Mouse (Mus musculus) E14TG2a.4 (cell line): ENCODE measurements around the gene Dync1i1.
A peak's percentile ranks its signal among the peaks of the same experiment; 100 is the strongest.
"Not testable (repeated sequence)": the region's sequence is repeated elsewhere in the genome, so short reads cannot be mapped to it uniquely, and the experiment has no call there.

Experiments used
- CTCF ChIP-seq: conservative IDR thresholded peaks from 2 replicates; pipeline ENCODE4 v1.5.1; 2014; ENCODE audit warnings: low read length
- NANOG ChIP-seq: IDR thresholded peaks from 2 replicates; pipeline ENCODE4 v1.6.1; 2014; ENCODE audit warnings: borderline replicate concordance, low read length, mixed read lengths

DNA sequence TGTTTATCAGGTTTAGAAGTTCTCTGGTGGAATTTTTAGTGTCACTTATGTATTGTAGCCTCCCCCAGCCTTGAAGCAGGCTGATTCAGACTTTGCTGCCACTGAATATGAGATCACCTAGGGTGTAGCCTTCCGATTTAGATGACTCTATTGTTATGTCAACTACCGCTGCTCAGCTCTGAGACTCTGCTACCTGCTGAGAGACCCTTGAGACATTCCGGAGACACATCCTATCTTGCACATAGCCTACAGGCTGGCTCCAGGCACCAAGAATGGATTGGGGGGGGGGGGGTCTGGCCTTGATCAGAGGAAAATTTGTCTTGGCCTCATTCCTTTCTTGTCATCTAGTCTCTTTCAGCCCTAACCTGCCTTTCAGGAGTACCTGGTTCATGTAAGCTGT is 17.5 kb upstream of the Dync1i1 start:
- TF ChIP-seq CTCF = not testable (repeated sequence)
- TF ChIP-seq NANOG = peak; percentile 90
